Mouse (Mus musculus) heart, embryonic 10.5 days (tissue): ENCODE results near the gene Aaas. TPM values are rescaled to one million over a fixed set of nuclear protein-coding genes. Genes with fewer than 3 reads are reported as not detected.
A peak's percentile ranks its signal among the peaks of the same experiment; 100 is the strongest.

ENCODE experiments used
- DNase-seq: peaks from one replicate; pipeline ENCODE4 v3.0.0-alpha.2; 2017; ENCODE audit warnings: low spot score
- H3K27ac ChIP-seq: fragments of 300-500 bp; sonication (generic); 2 replicates; pipeline ENCODE4 v1.5.1; 2016; ENCODE audit warnings: mild to moderate bottlenecking
- H3K27me3 ChIP-seq: fragments of 300-500 bp; sonication (generic); 2 replicates; pipeline ENCODE4 v1.6.1; 2016; ENCODE audit warnings: mild to moderate bottlenecking; ENCODE audit not compliant: poor library complexity, insufficient read depth, severe bottlenecking
- H3K36me3 ChIP-seq: fragments of 300-500 bp; sonication (generic); 2 replicates; pipeline ENCODE4 v1.6.1; 2016; ENCODE audit warnings: mild to moderate bottlenecking, moderate library complexity
- H3K4me1 ChIP-seq: fragments of 300-500 bp; sonication (generic); 2 replicates; pipeline ENCODE4 v1.6.1; 2016; ENCODE audit warnings: mild to moderate bottlenecking
- H3K4me3 ChIP-seq: fragments of 300-500 bp; sonication (generic); 2 replicates; pipeline ENCODE4 v1.5.1; 2016; ENCODE audit warnings: mild to moderate bottlenecking, moderate library complexity
- H3K9me3 ChIP-seq: fragments of 300-500 bp; sonication (generic); 2 replicates; pipeline ENCODE4 v1.6.1; 2016; ENCODE audit warnings: mild to moderate bottlenecking, moderate library complexity
- WGBS: fragments of 180-500 bp; shearing (Covaris S2); methylation state at CpG from one replicate; pipeline ENCODE4 v1.1.7; 2016; 5-methylcytosine and 5-hydroxymethylcytosine counted together
- polyA plus RNA-seq: library from polyadenylated mRNA; unstranded; fragments of >200 nt; fragmentation: Nextera tagmentation; extraction: Ambion mirVana; gene quantifications from 2 replicates; pipeline ENCODE4 v1.2.1, GENCODE M21; 2016

Gene Aaas
- polyA plus RNA-seq, 1 experiment from 2014 or later = 96.4 TPM

- Histone ChIP-seq H3K36me3 (no peaks in the 10 kb centered on the region), H3K9me3 (no peaks in the 10 kb centered on the region), H3K27ac (peak overlapping the region; percentile 86), H3K27me3 (peaks cover 8% of the 10 kb centered on the region; the same call in 1 of the 2 replicates), H3K4me1 (peaks cover 26% of the 10 kb centered on the region), H3K4me3 (peak overlapping the region; percentile 83)
- DNase-seq = peak; percentile 90
- under 1% methylated on average over 43 of the region's 43 CpGs for WGBS
These were observed 26.0 kb upstream of the Aaas start for GRCm38 (mm10) chr15:102376453-102377162.

- peaks cover 36% of the 10 kb centered on the region for H3K27me3 ChIP-seq
- no peaks in the 10 kb centered on the region for H3K36me3 ChIP-seq
- DNase-seq = no peak
- H3K27ac ChIP-seq = peak overlapping the region; percentile 63
- peaks cover 35% of the 10 kb centered on the region for H3K4me1 ChIP-seq
- H3K4me3 ChIP-seq = peak overlapping the region; percentile 45
- no peaks in the 10 kb centered on the region for H3K9me3 ChIP-seq
- WGBS = 2% methylated on average over 10 of the region's 10 CpGs
These were observed 20.2 kb upstream of the Aaas start for GRCm38 (mm10) chr15:102370727-102371126.

GRCm38 (mm10) chr15:102369972-102370371 is 19.4 kb upstream of the Aaas start:
- H3K4me3 ChIP-seq = peak overlapping the region; percentile 45
- no peaks in the 10 kb centered on the region for H3K9me3 ChIP-seq
- 9% methylated on average over 13 of the region's 13 CpGs for WGBS

GRCm38 (mm10) chr15:102366733-102367344 is 16.3 kb upstream of the Aaas start, which contains the start of gene Sp7:
Sp7 (minus strand) TSS chr15:102367182.
- 6% methylated on average over 15 of the region's 15 CpGs for WGBS
- peaks cover 45% of the 10 kb centered on the region for H3K27me3 ChIP-seq
- no peak for DNase-seq

More at GRCm38 (mm10) chr15:102369972-102370371, 19.4 kb upstream of the Aaas start:
- 0 out of 2 replicates have a peak overlapping the region, but pooled peaks have one; percentile 63 for H3K27ac ChIP-seq
- peaks cover 38% of the 10 kb centered on the region for H3K4me1 ChIP-seq
- no peaks in the 10 kb centered on the region for H3K36me3 ChIP-seq
- no peak for DNase-seq
- peaks cover 43% of the 10 kb centered on the region for H3K27me3 ChIP-seq

DNA sequence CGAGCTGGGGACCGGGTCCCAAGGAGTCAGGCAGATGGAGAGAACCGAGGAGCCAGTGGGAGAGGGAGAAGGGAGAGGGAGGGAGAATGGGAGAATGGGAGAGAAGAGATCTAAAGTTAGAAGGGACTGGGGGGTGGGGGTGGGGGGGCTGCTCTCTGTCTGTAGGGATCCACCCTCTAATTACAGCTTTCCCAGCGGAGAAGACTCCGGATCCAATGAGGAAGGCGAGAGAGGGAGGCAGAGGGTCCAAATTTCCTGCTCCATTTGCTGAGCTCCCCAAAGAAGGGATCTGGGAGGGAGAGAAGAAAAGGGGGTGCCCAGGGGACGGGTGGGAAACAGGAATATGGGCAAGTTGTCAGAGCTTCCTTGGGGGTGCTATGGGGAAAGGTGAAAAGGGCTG is 15.7 kb upstream of the Aaas start:
- no peaks in the 10 kb centered on the region for H3K36me3 ChIP-seq
- H3K27ac ChIP-seq = no peak overlapping the region; the same call in 1 of the 2 replicates
- peaks cover 44% of the 10 kb centered on the region for H3K4me1 ChIP-seq
- H3K4me3 ChIP-seq = peak overlapping the region; percentile 49
- WGBS = 8% methylated on average over 7 of the region's 7 CpGs
- no peak for DNase-seq
- peaks cover 39% of the 10 kb centered on the region for H3K27me3 ChIP-seq
- H3K9me3 ChIP-seq = no peaks in the 10 kb centered on the region

More at GRCm38 (mm10) chr15:102366733-102367344, 16.3 kb upstream of the Aaas start, which contains the start of gene Sp7:
- peak within 1 kb of the TSS; percentile 49 for H3K4me3 ChIP-seq
- no peaks in the 10 kb centered on the region for H3K9me3 ChIP-seq
- H3K27ac ChIP-seq = peak within 1 kb of the TSS; percentile 48; the same call in 1 of the 2 replicates
- H3K36me3 ChIP-seq = no peaks in the 10 kb centered on the region
- peaks cover 47% of the 10 kb centered on the region for H3K4me1 ChIP-seq

DNA sequence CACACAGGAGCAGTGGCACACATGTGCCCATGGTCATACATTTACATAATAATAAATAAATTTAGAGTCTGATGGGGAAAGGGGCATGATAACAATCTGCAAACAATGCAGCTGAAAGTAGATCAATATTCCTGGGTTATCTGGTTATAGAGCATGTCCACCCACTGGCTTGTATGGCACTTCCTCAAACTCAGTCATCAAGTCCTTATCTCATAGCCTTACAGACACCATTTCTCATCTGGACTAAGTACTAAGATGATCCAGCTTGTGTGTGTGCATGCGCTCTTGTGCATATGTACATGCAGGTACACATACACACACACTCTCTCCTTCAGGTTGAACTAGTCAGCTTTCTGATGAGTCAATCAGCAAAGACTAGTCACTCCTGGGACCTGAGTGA is 14.1 kb upstream of the Aaas start:
- 87% methylated on average over 1 of the region's 1 CpGs for WGBS
- H3K36me3 ChIP-seq = no peaks in the 10 kb centered on the region
- no peaks in the 10 kb centered on the region for H3K9me3 ChIP-seq
- H3K27me3 ChIP-seq = peaks cover 38% of the 10 kb centered on the region
- no peak overlapping the region for H3K4me3 ChIP-seq
- no peak for DNase-seq
- H3K4me1 ChIP-seq = peaks cover 30% of the 10 kb centered on the region
- no peak overlapping the region for H3K27ac ChIP-seq

- 7% methylated on average over 14 of the region's 14 CpGs for WGBS
- Histone ChIP-seq H3K4me1 (peaks cover 48% of the 10 kb centered on the region), H3K27ac (peak overlapping the region; percentile 84), H3K4me3 (peak overlapping the region; percentile 46), H3K27me3 (peaks cover 51% of the 10 kb centered on the region), H3K36me3 (no peaks in the 10 kb centered on the region), H3K9me3 (no peaks in the 10 kb centered on the region)
- DNase-seq = no peak
These were observed 12.1 kb upstream of the Aaas start for GRCm38 (mm10) chr15:102362648-102363047.

GRCm38 (mm10) chr15:102358834-102359233 is 8.3 kb upstream of the Aaas start:
- WGBS = 7% methylated on average over 5 of the region's 5 CpGs
- peak overlapping the region; percentile 46 for H3K4me3 ChIP-seq
- DNase-seq = no peak
- H3K27me3 ChIP-seq = peaks cover 56% of the 10 kb centered on the region
- H3K9me3 ChIP-seq = no peaks in the 10 kb centered on the region
- H3K4me1 ChIP-seq = peaks cover 54% of the 10 kb centered on the region
- peak overlapping the region; percentile 38 for H3K27ac ChIP-seq
- H3K36me3 ChIP-seq = no peaks in the 10 kb centered on the region

DNA sequence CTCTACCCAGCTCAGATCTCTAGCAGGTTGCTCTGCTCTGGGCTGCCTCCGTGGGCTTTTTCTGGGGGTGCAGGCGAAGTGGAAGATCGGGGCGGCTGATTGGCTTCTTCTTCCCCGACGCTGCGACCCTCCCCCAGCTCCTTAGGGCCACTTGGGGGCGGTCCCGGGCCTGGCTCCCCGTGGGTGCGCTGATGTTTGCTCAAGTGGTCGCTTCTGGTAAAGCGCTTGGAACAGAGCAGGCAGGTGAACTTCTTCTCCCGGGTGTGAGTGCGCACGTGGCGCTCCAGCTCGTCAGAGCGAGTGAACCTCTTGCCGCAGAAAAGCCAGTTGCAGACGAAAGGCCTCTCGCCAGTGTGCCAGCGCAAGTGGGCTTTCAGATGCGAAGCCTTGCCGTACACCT is 7.6 kb upstream of the Aaas start:
- Histone ChIP-seq H3K27ac (0 out of 2 replicates have a peak overlapping the region, but pooled peaks have one; percentile 42), H3K36me3 (no peaks in the 10 kb centered on the region), H3K27me3 (peaks cover 56% of the 10 kb centered on the region), H3K9me3 (no peaks in the 10 kb centered on the region), H3K4me3 (peak overlapping the region; percentile 46), H3K4me1 (peaks cover 54% of the 10 kb centered on the region)
- DNase-seq = no peak
- 2% methylated on average over 25 of the region's 25 CpGs for WGBS

DNA sequence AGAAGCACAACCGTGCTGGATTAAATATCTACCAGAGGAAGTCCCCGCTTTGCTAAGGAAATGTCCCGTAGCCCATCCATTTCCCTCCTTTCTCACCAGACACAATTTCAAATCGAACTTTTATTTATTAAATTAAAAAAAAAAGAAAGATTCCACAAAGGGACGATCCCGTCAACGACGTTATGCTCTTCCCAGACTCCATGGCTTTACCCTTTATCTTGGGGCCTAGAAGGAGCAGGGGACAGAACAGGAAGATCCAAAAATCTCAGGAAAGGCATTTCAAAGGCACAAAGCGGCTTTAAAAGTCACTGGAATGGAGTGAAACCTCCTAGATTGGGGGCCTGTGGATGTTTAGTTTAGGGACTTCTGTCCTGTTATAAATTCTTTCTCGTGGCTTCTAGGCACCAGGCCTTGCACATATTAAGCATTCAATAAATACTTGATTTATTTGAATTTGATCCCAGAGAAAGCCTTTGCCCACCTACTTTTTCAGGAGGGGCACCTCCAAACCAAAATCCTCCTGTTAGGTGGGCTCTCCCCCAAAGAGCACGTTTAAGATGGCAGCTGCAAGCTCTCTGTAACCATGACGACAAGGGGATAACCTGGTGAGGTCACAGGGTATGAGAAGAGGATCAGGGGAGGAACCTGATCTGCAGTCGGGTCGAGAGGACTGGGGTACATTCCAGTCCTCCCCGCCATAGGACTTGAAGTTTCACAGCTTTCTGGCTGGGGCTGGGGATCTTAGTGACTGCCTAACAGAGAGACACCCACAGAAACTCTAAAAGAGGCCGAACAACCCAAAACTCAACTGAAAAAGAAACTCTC is 6.1 kb upstream of the Aaas start:
- peaks cover 48% of the 10 kb centered on the region for H3K27me3 ChIP-seq
- WGBS = 25% methylated on average over 16 of the region's 16 CpGs
- H3K4me3 ChIP-seq = peak overlapping the region; percentile 67; the same call in 1 of the 2 replicates
- H3K9me3 ChIP-seq = no peaks in the 10 kb centered on the region
- H3K36me3 ChIP-seq = no peaks in the 10 kb centered on the region
- peak overlapping the region; percentile 90 for H3K27ac ChIP-seq
- no peak for DNase-seq
- H3K4me1 ChIP-seq = peaks cover 43% of the 10 kb centered on the region

- H3K4me1 ChIP-seq = peaks cover 47% of the 10 kb centered on the region
- peak overlapping the region; percentile 90 for H3K27ac ChIP-seq
- peaks cover 48% of the 10 kb centered on the region for H3K27me3 ChIP-seq
- peak; percentile 79 for DNase-seq
- H3K9me3 ChIP-seq = no peaks in the 10 kb centered on the region
- H3K36me3 ChIP-seq = no peaks in the 10 kb centered on the region
- WGBS = 1% methylated on average over 38 of the region's 38 CpGs
- H3K4me3 ChIP-seq = peak overlapping the region; percentile 67
These were observed 5.4 kb upstream of the Aaas start for GRCm38 (mm10) chr15:102355871-102356441.

GRCm38 (mm10) chr15:102355134-102355870 is 4.7 kb upstream of the Aaas start:
- H3K4me3 ChIP-seq = peak overlapping the region; percentile 67
- H3K27me3 ChIP-seq = peaks cover 47% of the 10 kb centered on the region
- no peaks in the 10 kb centered on the region for H3K9me3 ChIP-seq
- peaks cover 47% of the 10 kb centered on the region for H3K4me1 ChIP-seq
- peak; percentile 88 for DNase-seq
- WGBS = under 1% methylated on average over 49 of the region's 49 CpGs
- no peaks in the 10 kb centered on the region for H3K36me3 ChIP-seq
- H3K27ac ChIP-seq = peak overlapping the region; percentile 90
